Comparison of ENCODE assay signal across 8 mouse cellular contexts in the genomic region with DNA sequence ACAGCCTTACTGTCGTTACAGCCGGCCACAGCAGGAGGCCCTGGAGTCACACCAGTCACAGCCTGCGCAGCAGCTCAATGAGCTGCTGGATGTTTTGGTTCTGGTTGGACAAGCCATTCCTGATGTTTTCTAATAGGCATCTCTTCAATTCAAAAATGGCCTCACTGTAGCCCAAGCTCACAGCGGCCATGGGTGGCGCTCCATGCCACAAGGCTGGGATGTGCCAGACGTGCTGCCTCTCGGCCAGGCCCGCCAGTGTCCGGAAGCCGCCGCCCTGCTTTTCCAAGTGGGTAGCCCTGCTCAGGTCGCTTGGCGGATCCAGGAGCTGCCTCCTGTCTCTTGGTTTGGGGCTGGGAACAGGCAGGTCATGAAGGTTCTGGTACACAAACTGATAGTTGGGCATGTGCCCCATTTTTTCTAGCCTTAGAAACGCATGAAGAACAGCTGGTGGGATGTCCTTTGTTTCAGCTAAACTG. TPM values are rescaled to one million over a fixed set of nuclear protein-coding genes. Genes with fewer than 3 reads are reported as not detected.
A peak's percentile ranks its signal among the peaks of the same experiment; 100 is the strongest.
DNase-seq lines count a peak whose midpoint lies in the region; ATAC-seq and TF ChIP-seq lines count a peak whose summit lies in the region.

A gene (minus strand): TSS at position 51 of the 476 bp plus-strand sequence.

- no peaks in the 10 kb centered on the region for H3K9me3 ChIP-seq in kidney, embryonic 14.5 days (ENCODE audit: control insufficient read depth, low read length)
- no peaks in the 10 kb centered on the region for H3K9me3 ChIP-seq in forebrain, postnatal 0 days (ENCODE audit: low read length)
- no peaks in the 10 kb centered on the region for H3K9me3 ChIP-seq in hindbrain, embryonic 12.5 days (replicated peaks)
- no peaks in the 10 kb centered on the region for H3K9me3 ChIP-seq in liver, embryonic 13.5 days (replicated peaks)

- no peaks in the 10 kb centered on the region for H3K4me1 ChIP-seq in kidney, embryonic 14.5 days (ENCODE audit: control insufficient read depth, insufficient read depth, low read length)
- H3K4me1 ChIP-seq in forebrain, postnatal 0 days (ENCODE audit: insufficient read depth), result no peaks in the 10 kb centered on the region
- no peaks in the 10 kb centered on the region for H3K4me1 ChIP-seq in hindbrain, embryonic 12.5 days
- no peaks in the 10 kb centered on the region for H3K4me1 ChIP-seq in liver, embryonic 13.5 days (replicated peaks)

- no peak within 1 kb of the TSS for H3K4me2 ChIP-seq in kidney, embryonic 14.5 days (replicated peaks; ENCODE audit: low read depth, low read length)
- H3K4me2 ChIP-seq in forebrain, postnatal 0 days (ENCODE audit: low read depth), result no peak within 1 kb of the TSS
- no peak within 1 kb of the TSS for H3K4me2 ChIP-seq in hindbrain, embryonic 12.5 days (replicated peaks)
- no peak within 1 kb of the TSS for H3K4me2 ChIP-seq in liver, embryonic 13.5 days

- 85% methylated on average over 14 of the region's 14 CpGs for WGBS in kidney, embryonic 14.5 days
- WGBS in forebrain, postnatal 0 days, result 84% methylated on average over 14 of the region's 14 CpGs
- 79% methylated on average over 14 of the region's 14 CpGs for WGBS in hindbrain, embryonic 12.5 days
- 84% methylated on average over 14 of the region's 14 CpGs for WGBS in liver, embryonic 13.5 days (ENCODE audit: insufficient replicate concordance)

- no peak within 1 kb of the TSS for H3K27ac ChIP-seq in kidney, embryonic 14.5 days (ENCODE audit: low read depth, low read length)
- H3K27ac ChIP-seq in forebrain, postnatal 0 days (ENCODE audit: low read depth, low read length), result no peak within 1 kb of the TSS
- no peak within 1 kb of the TSS for H3K27ac ChIP-seq in hindbrain, embryonic 12.5 days
- no peak within 1 kb of the TSS for H3K27ac ChIP-seq in liver, embryonic 13.5 days

- DNase-seq in kidney, postnatal 4 days, result no peak
- DNase-seq in adrenal gland, adult 18-20 months (ENCODE audit: low spot score in 2 of 2), result no peak
- no peak for DNase-seq in forebrain, postnatal 0 days
- no peak for DNase-seq in liver, embryonic 13.5 days
- DNase-seq in testis, postnatal 10 days (ENCODE audit: low spot score), result peak; percentile 44
- DNase-seq in right cerebral cortex, adult 18-20 months, result no peak

- TF ChIP-seq CTCF in forebrain, postnatal 0 days (IDR thresholded peaks at IDR 0.05; ENCODE audit: low read depth), result no peak

- ATAC-seq in kidney, embryonic 14.5 days (ENCODE audit: low FRiP score, low TSS enrichment), result no peak
- ATAC-seq in forebrain, postnatal 0 days, result no peak
- ATAC-seq in hindbrain, embryonic 12.5 days (ENCODE audit: low FRiP score), result no peak
- no peak for ATAC-seq in liver, embryonic 13.5 days (ENCODE audit: low read depth)

- H3K36me3 ChIP-seq in kidney, embryonic 14.5 days (ENCODE audit: control insufficient read depth, insufficient read depth, low read length), result peaks cover 39% of the 10 kb centered on the region
- H3K36me3 ChIP-seq in forebrain, postnatal 0 days (ENCODE audit: insufficient read depth), result peaks cover 52% of the 10 kb centered on the region
- peaks cover 46% of the 10 kb centered on the region for H3K36me3 ChIP-seq in hindbrain, embryonic 12.5 days
- H3K36me3 ChIP-seq in liver, embryonic 13.5 days, result peaks cover 46% of the 10 kb centered on the region

- no peak within 1 kb of the TSS for H3K9ac ChIP-seq in kidney, embryonic 14.5 days (ENCODE audit: low read depth, low read length)
- H3K9ac ChIP-seq in forebrain, postnatal 0 days, result no peak within 1 kb of the TSS
- no peak within 1 kb of the TSS for H3K9ac ChIP-seq in hindbrain, embryonic 12.5 days
- H3K9ac ChIP-seq in liver, embryonic 13.5 days, result no peak within 1 kb of the TSS; the same call in 1 of the 2 replicates

- H3K4me3 ChIP-seq in kidney, embryonic 14.5 days (ENCODE audit: low read length), result no peak within 1 kb of the TSS
- no peak within 1 kb of the TSS for H3K4me3 ChIP-seq in forebrain, postnatal 0 days (ENCODE audit: low read depth, low read length)
- H3K4me3 ChIP-seq in hindbrain, embryonic 12.5 days, result no peak within 1 kb of the TSS
- H3K4me3 ChIP-seq in liver, embryonic 13.5 days (replicated peaks), result no peak within 1 kb of the TSS

- H3K27me3 ChIP-seq in kidney, embryonic 14.5 days (ENCODE audit: control insufficient read depth, insufficient read depth, low read length), result no peaks in the 10 kb centered on the region
- H3K27me3 ChIP-seq in forebrain, postnatal 0 days (ENCODE audit: insufficient read depth, low read length), result no peaks in the 10 kb centered on the region
- no peaks in the 10 kb centered on the region for H3K27me3 ChIP-seq in hindbrain, embryonic 12.5 days
- no peaks in the 10 kb centered on the region for H3K27me3 ChIP-seq in liver, embryonic 13.5 days

RNA-seq across cellular contexts. Expression of the gene that starts here (rescaled TPM):
- polyA plus RNA-seq in kidney, embryonic 14.5 days (2014; fragmentation: Nextera tagmentation; extraction: Ambion mirVana), result 206 and 264 TPM in 2 replicates
- 100 to 1,000 TPM; 127 to 172 TPM for total RNA-seq in adrenal gland, adult 18-20 months (2021)
- total RNA-seq in forebrain, postnatal 0 days (2014; rRNA removed), result 83.9 and 90.7 TPM in 2 replicates
- polyA plus RNA-seq in forebrain, postnatal 0 days (2015; fragmentation: Nextera tagmentation; extraction: Ambion mirVana), result 226 and 284 TPM in 2 replicates
- polyA plus RNA-seq in hindbrain, embryonic 12.5 days (2016; fragmentation: Nextera tagmentation; extraction: Ambion mirVana), result 137 and 162 TPM in 2 replicates
- 122 and 135 TPM in 2 replicates for polyA plus RNA-seq in liver, embryonic 13.5 days (2015; fragmentation: Nextera tagmentation; extraction: Ambion mirVana)
